Mouse (Mus musculus): ENCODE measurements at regions not wholly inside any gene's neighbourhood (a gene's known extent, or its start where the extent isn't known, plus 50 kb on each side); places are given as distances from the start of the nearest gene placed in this dataset.

DNA sequence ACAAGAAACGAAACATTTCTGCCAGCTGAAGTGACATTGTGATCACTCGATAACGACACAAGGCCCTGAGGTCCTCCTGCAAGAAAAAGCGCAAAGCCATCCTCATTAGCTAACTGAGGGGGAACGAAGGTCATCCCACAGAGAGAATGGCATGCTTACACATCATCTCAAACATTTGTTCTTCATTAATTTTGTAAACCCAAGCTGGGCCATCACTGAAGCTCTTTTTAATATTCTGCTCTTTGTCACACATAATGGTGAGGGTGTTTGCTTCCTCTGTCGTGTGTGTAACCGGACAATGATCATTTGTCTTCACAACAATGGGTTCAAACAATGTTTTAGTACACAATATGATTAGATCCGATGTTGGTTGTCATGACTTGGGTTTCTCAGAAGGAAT is 1217.9 kb downstream of the Mat2b start:
- TF ChIP-seq CTCF (IDR thresholded peaks at IDR 0.05; ENCODE audit: borderline replicate concordance, insufficient read depth, low read length) (no peak), POLR2A (IDR thresholded peaks at IDR 0.05; ENCODE audit: low read depth, low read length) (no peak)
